Mouse (Mus musculus) adrenal gland, postnatal 25 days (tissue): ENCODE measurements around the gene Atg4b. TPM values are rescaled to one million over a fixed set of nuclear protein-coding genes. Genes with fewer than 3 reads are reported as not detected.

Source experiments
- DNase-seq: peaks from one replicate; pipeline ENCODE4 v3.0.0; 2021; ENCODE audit warnings: mixed read lengths
- long read RNA-seq: library from polyadenylated mRNA; stranded (forward); transcript quantifications from one replicate; pipeline ENCODE4 v2.0.0, GENCODE M21; 2021
- total RNA-seq: library from RNA; stranded (reverse); gene quantifications from 2 replicates; pipeline ENCODE4 v1.2.3, GENCODE M21; 2021

The Atg4b gene
- 63.3 and 88.0 TPM in 2 replicates for total RNA-seq
- long read RNA-seq, full-length matches to known transcripts = 52 of 80 reads
- long read RNA-seq, partial matches to known transcripts = 19 of 80 reads
- long read RNA-seq, other reads (novel, unspliced or antisense) = 9 of 80 reads

DNA sequence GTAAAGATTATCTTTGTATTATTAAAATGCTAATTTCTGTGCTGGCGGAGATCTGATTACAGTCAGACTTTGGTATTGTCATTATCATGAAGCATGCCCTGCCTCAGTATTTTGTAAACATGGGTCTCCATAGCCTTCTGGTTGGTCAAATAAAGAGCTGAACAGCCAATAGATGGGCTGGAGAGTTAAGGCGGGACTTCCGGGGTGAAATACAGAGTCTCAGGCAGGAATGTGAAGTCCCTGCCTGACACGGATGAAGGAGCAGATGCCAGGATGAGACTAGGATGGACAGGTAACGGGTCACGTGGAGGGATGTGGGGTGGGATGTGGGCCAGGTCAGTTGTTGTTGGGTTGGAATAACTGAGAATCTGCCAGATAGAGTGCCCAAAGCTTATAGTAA is at the start of gene Atg4b:
Gene Atg4b, plus strand, starts transcription at position 211 of the 400 bp plus-strand sequence.
- DNase-seq = no peak

DNA sequence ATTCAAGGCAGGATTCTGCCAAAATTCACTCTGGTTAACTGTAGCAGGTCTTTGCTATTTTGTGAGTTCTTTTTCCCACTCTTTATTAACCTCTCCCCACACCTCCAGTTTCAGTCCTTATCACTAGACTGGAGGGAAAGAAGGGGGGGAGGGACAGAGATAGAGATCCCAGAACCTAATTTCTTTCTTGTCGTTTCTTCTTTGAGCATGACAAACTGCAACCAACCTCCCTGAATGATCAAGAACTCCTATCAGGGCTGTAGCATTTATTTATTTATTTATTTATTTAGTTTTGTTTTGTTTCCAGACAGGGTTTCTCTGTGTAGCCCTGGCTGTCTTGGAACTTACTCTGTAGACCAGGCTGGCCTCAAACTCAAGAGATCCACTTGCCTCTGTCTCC is 49.2 kb upstream of the Atg4b start:
- DNase-seq = no peak

DNA sequence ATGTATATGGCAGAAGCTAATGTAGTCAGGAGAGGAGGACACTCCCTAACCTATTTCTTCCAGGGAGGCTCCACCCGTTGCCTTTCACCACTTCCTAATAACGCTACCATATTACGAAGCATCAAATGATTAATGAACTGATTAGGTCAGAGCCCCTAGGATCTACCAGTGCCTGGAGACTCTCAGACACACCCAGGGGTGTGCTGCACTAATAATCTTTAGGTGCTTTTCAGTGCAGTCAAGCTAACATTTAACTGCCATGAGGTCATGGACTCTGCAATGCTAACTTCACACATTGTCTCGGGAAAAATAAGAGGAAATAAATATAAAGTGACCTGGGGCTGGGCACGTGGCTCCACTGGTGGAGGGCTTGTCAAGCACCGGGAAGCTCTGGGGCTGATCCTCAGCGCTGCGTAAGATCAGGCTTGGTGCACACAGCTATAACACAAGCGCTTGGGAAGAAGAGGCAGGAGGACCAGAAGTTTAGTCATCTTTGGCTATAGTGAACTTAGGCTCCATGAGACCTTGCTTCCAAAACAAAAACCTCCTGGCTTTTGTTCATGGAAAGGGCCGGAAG is 47.7 kb upstream of the Atg4b start:
- no peak for DNase-seq

DNA sequence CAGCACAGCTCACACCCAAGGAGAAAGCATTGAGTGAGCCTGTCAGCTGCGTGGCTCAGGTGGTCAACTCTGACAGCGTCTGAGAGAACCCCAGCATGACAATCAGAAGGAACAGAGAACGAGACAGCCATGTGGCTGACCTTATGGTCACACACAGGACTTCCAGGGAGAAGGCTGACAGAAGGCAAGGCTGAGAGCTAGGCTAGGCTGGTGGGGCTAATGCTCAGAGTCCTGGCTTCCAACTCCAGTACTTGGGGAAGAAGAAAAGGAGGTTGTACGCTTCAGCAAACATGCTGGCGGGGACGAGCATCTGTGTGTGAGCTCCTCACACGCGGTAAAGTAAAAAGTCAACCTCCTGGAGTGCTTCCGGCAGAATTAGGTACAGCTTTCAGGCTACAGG is 47.0 kb upstream of the Atg4b start:
- no peak for DNase-seq

DNA sequence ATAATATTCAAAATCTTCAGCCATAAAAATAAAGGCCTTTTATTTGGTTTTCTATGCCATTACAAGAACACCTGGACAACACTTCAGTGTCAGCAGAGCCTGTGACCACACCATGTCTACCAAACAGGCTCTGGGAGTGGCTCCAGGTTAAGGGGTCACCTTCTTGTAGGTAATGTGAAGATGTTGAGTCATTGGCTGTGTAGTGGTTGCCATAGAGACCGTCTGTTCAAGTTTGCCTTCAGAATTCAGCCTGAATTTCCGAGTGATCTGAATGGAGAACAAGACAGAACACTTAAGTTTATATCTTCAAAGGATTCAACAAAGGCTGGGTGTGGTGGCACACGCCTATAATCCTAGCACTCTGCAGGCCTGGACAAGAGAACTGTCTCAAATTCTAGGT is 45.9 kb upstream of the Atg4b start:
- DNase-seq = no peak

DNA sequence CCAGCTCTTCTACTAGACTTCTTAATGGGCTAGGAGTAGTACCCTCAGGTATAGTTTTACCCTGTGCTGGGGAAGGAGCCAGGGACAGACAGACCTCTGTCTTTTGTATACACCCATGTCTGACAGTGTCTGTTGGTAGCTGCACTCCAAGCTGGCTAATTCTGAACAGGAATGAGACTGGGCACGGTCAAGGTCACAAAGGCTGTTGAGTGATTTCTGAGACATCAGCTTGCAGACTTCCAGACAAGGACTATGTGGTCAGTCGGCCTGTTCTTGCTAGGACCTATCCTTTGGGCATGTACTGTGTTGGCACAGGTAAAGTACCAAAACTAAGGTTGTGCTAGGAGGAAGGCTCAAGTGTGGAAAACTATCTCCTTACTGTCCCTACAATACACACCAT is 35.1 kb upstream of the Atg4b start:
- DNase-seq = no peak

DNA sequence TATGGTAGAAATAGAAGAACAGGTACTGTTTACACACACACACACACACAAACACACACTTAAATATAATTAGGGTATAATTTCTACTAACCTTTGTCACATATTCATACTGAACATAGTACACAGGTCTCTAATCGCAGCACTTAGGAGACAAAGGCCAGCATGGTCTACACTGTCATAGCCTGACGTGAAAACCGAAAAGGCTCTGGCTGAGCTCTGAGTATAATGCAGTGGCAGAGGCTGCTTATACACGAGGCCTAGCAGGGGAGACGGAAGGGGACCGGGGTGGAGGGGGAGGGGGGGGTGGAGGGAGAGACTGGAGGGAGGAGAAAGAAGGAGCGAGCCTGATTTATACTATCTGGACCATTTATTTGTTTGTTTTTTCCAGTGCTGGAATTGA is 29.7 kb upstream of the Atg4b start:
- DNase-seq = no peak

DNA sequence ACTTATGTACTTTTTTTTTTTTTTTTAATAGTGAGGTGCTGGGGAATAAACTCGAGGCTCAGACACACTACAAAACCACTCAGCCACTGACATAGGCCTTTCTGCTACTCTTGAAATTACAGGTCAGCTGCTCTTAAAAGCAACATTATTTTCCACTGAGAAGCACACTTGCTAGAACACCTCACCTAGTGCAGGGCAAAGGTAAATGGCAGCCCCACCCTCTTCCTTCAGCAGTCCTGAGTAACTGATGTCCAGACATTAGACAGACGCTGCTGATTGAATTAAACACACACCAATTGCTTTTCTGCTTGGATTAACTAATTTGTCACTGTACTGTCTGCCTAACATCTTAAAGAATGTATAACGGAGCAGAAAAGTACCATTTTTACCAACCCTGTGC is 26.7 kb upstream of the Atg4b start:
- no peak for DNase-seq

DNA sequence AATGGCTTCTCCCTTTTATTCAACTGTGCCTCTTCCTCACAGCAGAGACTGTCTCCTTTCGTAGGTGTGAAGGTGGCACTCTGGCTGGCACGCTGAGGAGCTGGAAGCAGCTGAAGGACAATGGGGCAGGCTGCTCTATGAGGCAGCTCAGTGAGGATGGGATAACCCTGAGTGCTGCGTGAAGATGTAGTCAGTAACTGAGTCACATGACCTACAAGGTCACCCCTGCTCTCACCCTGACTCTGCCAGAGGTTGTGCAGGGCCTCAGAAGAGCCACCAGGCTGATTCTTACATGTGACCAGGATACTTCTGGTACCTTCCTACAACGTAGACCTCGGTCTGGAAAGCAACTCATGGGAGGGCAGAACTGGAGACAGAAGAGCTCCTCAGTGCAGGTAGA is 25.6 kb upstream of the Atg4b start:
- peak; percentile 38 for DNase-seq

DNA sequence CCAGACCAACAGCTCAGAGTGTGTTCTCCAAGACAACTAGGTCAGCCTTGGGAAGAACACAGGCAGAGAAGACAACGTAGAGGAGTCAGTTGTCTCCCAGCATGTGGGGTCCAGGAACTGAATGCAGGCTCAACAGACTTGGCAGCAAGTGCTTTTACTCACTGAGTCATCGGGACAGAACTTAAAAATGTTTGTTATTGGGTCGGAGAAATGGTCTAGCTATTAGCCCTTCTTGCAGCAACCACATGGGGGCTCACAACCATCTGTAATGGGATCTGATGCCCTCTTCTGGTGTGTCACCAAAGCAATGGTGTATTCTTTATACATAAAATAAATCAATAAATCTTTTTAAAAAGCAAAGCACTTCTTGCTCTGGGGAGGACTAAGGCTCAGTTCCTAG is 25.2 kb upstream of the Atg4b start:
- peak; percentile 23 for DNase-seq

DNA sequence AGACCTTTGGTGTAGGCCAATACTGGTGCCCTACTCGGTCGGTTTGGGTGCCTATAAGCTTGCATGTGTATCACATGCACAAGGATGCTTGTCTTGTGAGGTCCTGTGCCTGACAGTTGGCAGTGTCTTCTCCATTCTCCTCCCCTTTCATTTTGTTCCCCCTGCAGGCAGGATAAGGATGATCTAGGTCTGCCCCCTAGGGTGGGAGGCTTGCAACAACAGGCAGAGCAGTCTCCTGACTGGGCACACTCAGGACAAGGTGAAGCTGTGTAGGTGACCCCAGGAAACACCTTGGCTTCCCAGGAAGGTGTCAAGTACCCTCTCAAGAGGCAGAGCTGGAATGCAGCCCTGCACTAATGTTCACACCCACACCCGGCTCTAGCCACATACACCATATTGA is 24.3 kb upstream of the Atg4b start:
- peak; percentile 74 for DNase-seq

DNA sequence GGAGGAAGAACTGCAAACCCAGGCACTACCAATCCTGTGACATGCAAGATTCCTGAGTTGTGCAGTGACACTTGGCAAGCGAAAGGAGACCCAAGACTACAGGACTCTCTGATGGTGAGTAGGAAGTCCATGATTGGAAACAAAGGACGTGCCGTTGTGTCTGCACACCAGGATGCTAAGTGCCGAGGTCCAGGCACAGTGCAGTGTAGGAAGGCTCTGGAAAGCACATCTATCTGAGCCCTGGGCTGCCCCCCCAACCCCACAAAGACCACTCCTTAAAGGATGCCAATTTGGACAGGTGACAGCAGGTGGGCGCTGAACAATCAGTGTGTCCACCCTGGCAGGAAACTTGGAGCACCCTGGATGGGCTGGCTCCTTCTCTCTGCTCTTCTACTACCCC is 20.2 kb upstream of the Atg4b start:
- no peak for DNase-seq

DNA sequence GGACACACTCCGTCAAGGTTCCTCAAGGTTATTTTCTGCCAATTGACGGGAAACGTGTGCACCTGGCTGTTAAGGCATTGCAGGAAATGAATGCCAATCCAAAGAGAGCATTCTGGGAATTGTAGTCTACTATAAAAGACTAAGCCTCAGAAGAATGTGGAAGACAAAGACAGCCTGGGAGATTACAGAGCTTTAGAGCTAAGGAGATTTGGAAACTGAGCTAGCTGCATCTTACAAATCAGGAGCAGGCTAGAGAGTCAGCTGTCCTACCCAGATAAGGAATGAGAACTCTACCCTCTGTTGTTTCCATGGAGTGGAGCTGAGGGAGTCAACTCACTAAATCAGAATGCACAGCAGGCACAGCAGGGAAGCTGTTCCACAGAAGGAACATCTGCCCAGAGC is 19.4 kb upstream of the Atg4b start:
- DNase-seq = no peak

DNA sequence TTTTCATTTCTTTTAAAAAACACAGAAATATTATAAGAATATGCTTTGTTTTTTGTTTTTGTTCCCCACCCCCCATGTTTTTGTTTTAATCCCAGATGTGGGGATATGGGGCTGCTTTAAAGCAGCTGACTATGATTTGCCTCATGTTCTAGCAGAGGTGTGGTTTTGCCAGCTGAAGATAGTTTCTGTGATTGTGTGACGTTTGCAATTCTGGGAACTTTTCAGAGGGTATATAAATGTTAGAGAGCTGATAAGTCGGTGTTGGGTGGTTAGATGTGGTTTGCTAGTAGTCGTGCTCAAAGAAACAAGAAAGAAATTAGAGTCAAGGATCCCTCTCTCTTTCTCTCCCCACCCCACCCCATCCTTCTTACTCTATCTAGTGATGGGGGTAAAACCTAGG is 15.4 kb upstream of the Atg4b start:
- no peak for DNase-seq

DNA sequence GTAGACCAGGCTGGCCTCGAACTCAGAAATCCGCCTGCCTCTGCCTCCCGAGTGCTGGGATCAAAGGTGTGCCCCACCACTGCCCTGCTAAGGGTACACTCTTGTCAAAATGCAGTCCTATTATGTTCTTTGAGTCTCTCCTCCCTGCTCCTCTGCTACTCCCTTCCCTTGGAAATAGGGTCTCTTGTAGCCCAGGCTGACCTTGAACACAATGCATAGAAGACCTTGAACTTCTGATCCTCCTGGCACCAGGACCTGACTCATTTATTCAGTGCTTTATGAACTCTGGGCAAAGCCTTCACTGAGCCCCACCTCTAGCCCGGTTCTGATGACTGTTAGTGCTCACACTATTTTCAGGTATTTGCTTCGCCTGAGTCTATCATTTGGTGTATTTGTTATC is 13.6 kb upstream of the Atg4b start:
- DNase-seq = no peak

DNA sequence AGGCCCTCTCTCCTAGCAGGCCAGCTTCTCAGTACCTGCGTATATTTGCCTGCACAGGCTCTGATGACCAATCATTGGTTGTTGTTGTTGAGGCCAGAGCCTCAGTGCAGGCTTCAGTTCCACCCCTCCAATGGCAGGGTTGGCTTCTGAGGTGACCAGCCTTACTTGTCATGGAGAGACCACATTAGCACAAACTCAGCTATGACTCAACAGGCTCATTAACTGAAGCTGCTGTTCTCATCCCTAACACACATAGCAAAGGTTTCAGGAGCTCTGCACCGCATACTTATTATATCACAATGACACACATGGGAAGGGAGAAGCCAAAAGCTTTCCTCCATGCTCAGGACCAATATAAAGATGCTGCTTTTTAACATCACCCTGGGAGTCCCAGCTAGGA is 10.6 kb upstream of the Atg4b start:
- DNase-seq = no peak

DNA sequence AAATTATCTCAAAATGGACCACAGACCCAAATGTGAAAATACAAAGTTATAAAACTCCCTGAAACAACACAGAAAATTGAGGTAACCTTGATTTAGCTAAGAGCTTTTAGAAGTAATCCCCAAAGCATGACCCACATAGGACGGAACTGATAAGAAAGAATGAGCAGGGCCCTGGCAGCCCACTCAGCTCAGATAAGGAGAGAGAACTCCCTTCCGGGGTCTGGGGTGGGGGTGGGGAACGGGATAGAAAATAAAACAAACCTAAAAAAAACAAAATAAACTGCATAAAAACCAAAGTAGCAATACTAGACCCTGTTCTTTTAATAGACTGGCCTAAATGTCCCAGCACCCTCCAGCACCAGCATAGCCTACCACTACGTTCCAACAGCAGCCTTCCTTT is 9.3 kb upstream of the Atg4b start:
- no peak for DNase-seq

DNA sequence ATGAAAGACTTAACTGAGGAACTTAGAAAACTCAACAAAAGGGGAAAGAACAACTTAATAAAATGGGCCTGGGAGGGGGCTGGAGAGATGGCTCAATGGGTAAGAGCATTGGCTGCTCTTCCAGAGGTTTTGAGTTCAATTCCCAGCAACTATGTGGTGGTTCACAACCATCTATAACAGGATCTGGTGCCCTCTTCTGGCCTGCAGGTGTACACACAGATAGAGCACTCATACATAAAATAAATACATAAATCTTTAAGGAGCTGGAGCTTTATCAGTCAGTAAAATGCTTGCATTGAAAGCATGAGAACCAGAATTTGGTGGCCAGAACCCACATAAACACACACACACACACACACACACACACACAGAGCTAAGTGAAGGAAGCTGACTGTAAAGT is 8.4 kb upstream of the Atg4b start:
- DNase-seq = no peak

DNA sequence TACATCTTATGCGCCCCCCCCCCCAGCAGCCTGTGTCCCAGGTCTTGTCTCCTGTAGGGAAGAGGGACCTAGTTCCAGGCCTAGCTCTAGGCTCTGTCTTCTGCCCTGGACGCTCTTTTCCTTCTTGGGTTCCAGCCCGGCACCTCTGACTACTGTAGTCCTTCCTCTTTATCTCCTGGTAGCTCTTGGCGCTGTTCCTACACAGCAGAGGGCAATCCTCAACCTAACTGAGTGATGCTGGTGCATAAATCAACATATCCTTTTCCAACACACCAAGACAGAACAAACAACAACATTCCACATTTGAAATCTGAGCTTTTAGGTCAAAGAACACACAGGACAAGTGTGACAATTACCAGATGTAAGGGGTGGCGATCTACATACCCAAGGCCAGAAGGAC is 5.1 kb upstream of the Atg4b start:
- no peak for DNase-seq

DNA sequence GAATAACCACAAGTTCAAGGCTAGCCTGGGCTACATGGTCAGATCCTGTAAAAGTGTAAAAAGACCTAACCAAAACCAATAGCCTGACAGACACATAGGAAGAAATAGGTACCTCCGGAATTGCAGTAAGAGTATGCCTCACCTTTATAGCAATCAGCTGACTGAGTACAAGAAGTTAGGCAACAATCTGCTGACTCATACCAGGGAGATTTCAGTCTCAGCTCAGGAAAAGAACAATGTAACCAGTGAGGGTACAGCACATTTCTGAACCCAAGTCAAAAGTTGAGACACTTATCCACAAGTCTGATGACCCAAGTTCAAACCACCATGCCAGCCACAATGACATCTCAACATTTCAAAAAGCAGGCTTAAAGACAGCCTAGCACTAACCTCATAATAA is 2.8 kb upstream of the Atg4b start:
- DNase-seq = no peak

DNA sequence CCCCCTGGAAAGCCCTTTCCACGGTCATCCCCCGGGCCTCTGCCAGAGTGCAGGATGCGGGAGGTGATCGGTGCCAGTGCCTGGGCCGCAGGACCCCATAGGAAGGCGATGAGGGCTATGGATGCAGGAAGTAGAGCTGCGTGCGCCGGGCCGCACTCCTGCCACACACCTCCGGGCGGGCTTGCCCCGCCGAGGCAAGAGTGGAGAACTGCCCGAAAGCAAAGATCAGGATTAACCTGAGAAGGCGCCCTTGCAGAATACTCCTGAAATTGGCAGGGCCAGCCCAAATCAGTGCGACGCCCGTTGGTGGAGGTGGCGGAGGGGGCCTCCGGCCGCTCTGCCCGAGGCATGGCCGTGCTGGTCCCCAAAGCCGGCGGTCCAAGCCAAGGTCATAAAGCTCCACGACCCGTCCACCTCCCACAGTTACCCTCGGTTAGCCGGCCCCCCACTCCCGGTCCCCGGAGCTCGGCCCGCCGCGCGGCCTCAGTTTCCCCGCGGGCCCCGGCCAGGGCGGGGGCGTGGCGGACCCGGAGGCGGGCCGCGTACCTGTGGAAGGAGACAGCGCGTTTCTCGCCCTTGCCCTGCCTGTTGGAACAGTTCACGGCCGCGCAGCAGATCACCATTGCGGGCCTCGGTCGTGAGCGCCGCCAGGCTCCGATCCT is 2.7 kb downstream of the Atg4b start:
- peak; percentile 37 for DNase-seq

DNA sequence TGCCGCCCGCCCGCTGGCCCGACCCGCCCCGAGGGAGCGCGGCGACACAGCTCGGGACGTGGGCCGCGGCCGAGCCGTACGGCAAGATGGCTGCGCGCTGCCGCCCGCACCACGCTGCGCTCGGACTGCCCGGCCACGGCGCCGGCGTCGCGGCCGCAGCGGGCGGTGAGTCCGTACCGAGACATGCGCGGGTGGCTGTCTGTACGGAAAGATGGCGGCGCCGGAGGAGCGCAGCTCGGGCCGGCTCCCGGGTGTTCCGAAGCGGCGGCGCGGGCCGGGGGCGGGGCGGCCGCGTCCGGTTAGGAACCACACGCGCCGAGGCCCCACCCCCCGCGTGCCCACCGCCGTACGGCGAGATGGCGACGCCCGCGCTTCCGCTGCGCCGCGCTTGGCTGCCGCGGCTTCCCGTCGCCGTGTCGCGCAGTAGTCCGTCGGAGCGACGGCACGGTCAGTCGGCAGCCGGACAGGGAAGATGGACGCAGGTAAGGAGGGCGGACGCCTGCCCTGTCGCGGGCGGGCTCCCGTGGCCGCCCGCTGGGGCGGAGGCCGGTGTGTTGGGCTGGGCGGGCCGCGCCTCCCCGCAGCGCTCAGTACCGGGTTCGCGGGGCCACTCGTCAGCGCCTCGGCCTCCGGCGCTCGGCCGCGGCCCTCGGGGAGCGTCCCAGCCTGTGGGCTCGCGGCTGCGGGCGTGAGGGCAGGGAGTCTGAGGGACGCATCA is 3.4 kb downstream of the Atg4b start, which contains the start of gene Thap4:
Gene Thap4, minus strand, starts transcription at position 292 of the 718 bp plus-strand sequence.
- peak; percentile 95 for DNase-seq

DNA sequence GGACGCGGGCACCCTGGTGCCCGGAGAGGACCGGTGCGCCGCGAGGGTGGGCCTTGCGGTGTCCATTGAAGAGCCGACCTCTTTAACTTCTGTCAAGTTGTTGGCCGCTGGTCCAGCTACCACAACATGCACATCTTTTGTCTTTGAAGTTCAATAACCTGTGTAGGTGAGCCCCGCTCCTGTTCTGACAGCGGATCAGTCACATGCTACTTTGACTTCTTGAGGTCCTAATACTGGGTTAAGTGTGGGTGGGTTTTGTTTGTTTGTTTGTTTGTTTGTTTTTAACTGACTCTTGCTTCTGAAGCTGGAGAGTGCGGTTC is 4.0 kb downstream of the Atg4b start:
- DNase-seq = no peak

DNA sequence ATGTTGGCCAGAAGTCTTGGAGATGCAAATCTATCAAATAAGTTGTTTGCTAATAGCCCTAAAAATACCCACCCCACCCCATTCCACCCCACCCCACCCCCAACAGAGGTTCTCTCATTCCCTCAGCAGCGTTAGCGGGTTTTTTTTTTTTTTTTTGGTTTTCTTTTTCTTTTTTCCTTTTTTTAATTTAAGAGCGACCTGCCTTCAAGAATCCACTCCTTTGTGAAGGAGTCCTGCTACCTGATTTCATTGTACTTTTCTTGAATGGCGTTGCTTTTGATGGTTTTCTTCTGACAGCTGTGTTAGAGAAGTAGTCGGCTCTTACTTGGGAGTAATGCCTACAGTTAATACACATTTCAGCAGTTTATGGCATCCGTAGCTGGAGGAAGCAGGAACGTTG is 4.3 kb downstream of the Atg4b start:
- no peak for DNase-seq
